Mouse (Mus musculus): ENCODE data around the gene Tspan18. TPM values are rescaled to one million over a fixed set of nuclear protein-coding genes. Genes with fewer than 3 reads are reported as not detected.

Gene Tspan18
- total and polyA plus RNA-seq, 3 experiments, result 0.38 TPM; not detected in 2

- in situ Hi-C loops (cut with MboI; ENCODE audit: low pct_ligation_motif_present, low pct_unique_long_range_greater_than_20kb, low sequenced_read_pairs), result no loop called here
- Histone ChIP-seq H3K9ac (ENCODE audit: insufficient read depth, low read depth) (no peak overlapping the region), H3K4me3 (replicated peaks in 1 of 3; ENCODE audit: low read depth in 2 of 3, low read length in 2 of 3, poor library complexity in 1 of 3) (no peak overlapping the region), H3K27me3 (replicated peaks) (peaks cover 97% of the 10 kb centered on the region), H3K36me3 (replicated peaks in 1 of 2; ENCODE audit: control insufficient read depth in 1 of 2, insufficient read depth in 1 of 2, low read length in 1 of 2) (no peaks in the 10 kb centered on the region), H3K4me1 (ENCODE audit: control insufficient read depth in 1 of 2, insufficient read depth in 2 of 2) (peaks cover 0 to 11% of the 10 kb centered on the region in 2 experiments; a peak in 3 of 4 replicates), H3K9me3 (replicated peaks; ENCODE audit: low read length) (peaks cover 4% of the 10 kb centered on the region), H3K4me2 (ENCODE audit: insufficient read depth, low read depth, poor library complexity, severe bottlenecking) (no peak overlapping the region), H3K27ac (ENCODE audit: insufficient read depth, low read depth) (no peak overlapping the region), H3K79me2 (replicated peaks; ENCODE audit: control insufficient read depth, extremely low read depth, insufficient read depth, poor library complexity, severe bottlenecking) (no peaks in the 10 kb centered on the region)
- dilution Hi-C loops (cut with MboI; ENCODE audit: extremely low pct_ligation_motif_present, extremely low pct_unique_long_range_greater_than_20kb, low sequenced_read_pairs), result no loop called here
- no peak for TF ChIP-seq USF1 (IDR thresholded peaks at IDR 0.05; ENCODE audit: low read depth, low read length)
- TF ChIP-seq CTCF (conservative IDR thresholded peaks at IDR 0.05 in 1 of 2, IDR thresholded peaks at IDR 0.05 in 1 of 2; ENCODE audit: low read depth in 2 of 2, low read length in 2 of 2), result no peak
- DNase-seq (ENCODE audit: extremely low read depth), result no peak
Observed at GRCm38 (mm10) chr2:93335996-93336395, 1.7 kb upstream of the Tspan18 start.

- peaks cover 4% of the 10 kb centered on the region for H3K9me3 ChIP-seq (replicated peaks; ENCODE audit: low read length)
- H3K36me3 ChIP-seq (replicated peaks in 1 of 2; ENCODE audit: control insufficient read depth in 1 of 2, insufficient read depth in 1 of 2, low read length in 1 of 2), result no peaks in the 10 kb centered on the region
- H3K27me3 ChIP-seq (replicated peaks), result peaks cover 98% of the 10 kb centered on the region
- no peak overlapping the region for H3K27ac ChIP-seq (ENCODE audit: insufficient read depth, low read depth)
- H3K4me2 ChIP-seq (ENCODE audit: insufficient read depth, low read depth, poor library complexity, severe bottlenecking), result peak overlapping the region; percentile 96
- H3K9ac ChIP-seq (ENCODE audit: insufficient read depth, low read depth), result no peak overlapping the region
- peak; percentile 21 for DNase-seq (ENCODE audit: extremely low read depth)
- in situ Hi-C loops (cut with MboI; ENCODE audit: low pct_ligation_motif_present, low pct_unique_long_range_greater_than_20kb, low sequenced_read_pairs) (loop anchor here (5.0 kb wide), 1 partner anchor 111 kb away; no protein-coding TSS in a partner anchor), dilution Hi-C loops (cut with MboI; ENCODE audit: extremely low pct_ligation_motif_present, extremely low pct_unique_long_range_greater_than_20kb, low sequenced_read_pairs) (no loop called here)
- peaks cover 0 to 11% of the 10 kb centered on the region in 2 experiments; a peak in 3 of 4 replicates for H3K4me1 ChIP-seq (ENCODE audit: control insufficient read depth in 1 of 2, insufficient read depth in 2 of 2)
- peak overlapping the region in 1 of 3 experiments; percentile 48 for H3K4me3 ChIP-seq (replicated peaks in 1 of 3; ENCODE audit: low read depth in 2 of 3, low read length in 2 of 3, poor library complexity in 1 of 3)
- TF ChIP-seq ZKSCAN1 (IDR thresholded peaks at IDR 0.05; ENCODE audit: borderline replicate concordance, low read depth, low read length), result no peak
- no peak for TF ChIP-seq NRF1 (IDR thresholded peaks at IDR 0.05; ENCODE audit: low read depth, low read length)
- peak; percentile 23; the same call in 1 of the 2 replicates for TF ChIP-seq MEF2A (IDR thresholded peaks at IDR 0.05; ENCODE audit: borderline replicate concordance, low read depth, low read length)
- no peak for TF ChIP-seq MYC (IDR thresholded peaks at IDR 0.05; ENCODE audit: low read depth, low read length)
- TF ChIP-seq ETS1 (conservative IDR thresholded peaks at IDR 0.05; ENCODE audit: low read depth, low read length), result no peak
- no peak for TF ChIP-seq GABPA (IDR thresholded peaks at IDR 0.05; ENCODE audit: insufficient replicate concordance, low read depth, low read length)
- no peak for TF ChIP-seq ZC3H11A (IDR thresholded peaks at IDR 0.05; ENCODE audit: low read depth, low read length)
- TF ChIP-seq USF1 (IDR thresholded peaks at IDR 0.05; ENCODE audit: low read depth, low read length), result no peak
- TF ChIP-seq ZMIZ1 (IDR thresholded peaks at IDR 0.05; ENCODE audit: low read depth, low read length), result no peak
- TF ChIP-seq CTCF (conservative IDR thresholded peaks at IDR 0.05 in 1 of 2, IDR thresholded peaks at IDR 0.05 in 1 of 2; ENCODE audit: low read depth in 2 of 2, low read length in 2 of 2), result peak; percentile 15 to 80; a peak in 2 of 4 replicates
- TF ChIP-seq PAX5 (IDR thresholded peaks at IDR 0.05; ENCODE audit: low read length), result no peak
- no peak for TF ChIP-seq JUND (conservative IDR thresholded peaks at IDR 0.05; ENCODE audit: low read depth, low read length)
- TF ChIP-seq RAD21 (IDR thresholded peaks at IDR 0.05; ENCODE audit: low read depth, low read length), result peak; percentile 35
- TF ChIP-seq BHLHE40 (IDR thresholded peaks at IDR 0.05; ENCODE audit: low read depth, low read length), result no peak
- no peak for TF ChIP-seq MAZ (IDR thresholded peaks at IDR 0.05; ENCODE audit: low read depth, low read length)
- no peak for TF ChIP-seq ZNF384 (IDR thresholded peaks at IDR 0.05; ENCODE audit: low read depth, low read length)
- no peak for TF ChIP-seq POLR2A (IDR thresholded peaks at IDR 0.05; ENCODE audit: low read depth, low read length)
- peak; percentile 13; the same call in 1 of the 2 replicates for TF ChIP-seq UBTF (IDR thresholded peaks at IDR 0.05; ENCODE audit: low read depth, low read length)
- peak; percentile 71 for TF ChIP-seq SMC3 (IDR thresholded peaks at IDR 0.05; ENCODE audit: low read depth, low read length)
- H3K79me2 ChIP-seq (replicated peaks; ENCODE audit: control insufficient read depth, extremely low read depth, insufficient read depth, poor library complexity, severe bottlenecking), result no peaks in the 10 kb centered on the region
Observed at GRCm38 (mm10) chr2:93333241-93333816, 976 bp downstream of the Tspan18 start.

All from CH12.LX (cell line).